Mouse (Mus musculus): ENCODE results near the gene Maml3. TPM values are rescaled to one million over a fixed set of nuclear protein-coding genes. Genes with fewer than 3 reads are reported as not detected.
A peak's percentile ranks its signal among the peaks of the same experiment; 100 is the strongest.

Maml3 gene
- polyA plus RNA-seq, 1 experiment from 2014 or later, result 5.0 TPM

DNA sequence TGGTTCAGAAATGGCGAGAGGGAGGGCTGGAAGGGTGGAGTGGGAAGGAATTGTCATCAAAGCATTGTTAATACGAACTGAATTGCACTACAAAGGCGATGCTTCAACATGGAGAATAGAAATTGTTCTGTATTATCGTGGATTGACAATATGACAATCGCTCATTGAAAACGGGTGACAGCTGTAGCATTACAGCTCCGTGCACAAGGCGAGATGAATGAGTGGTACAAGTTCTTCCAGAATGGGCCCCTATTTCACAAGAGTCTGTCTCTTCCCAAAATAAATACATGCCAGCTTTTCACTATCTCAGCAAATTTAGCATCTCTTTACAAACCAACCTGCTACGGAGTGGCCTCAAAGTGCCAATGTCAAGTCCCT is 103.4 kb downstream of the Maml3 start:
- Histone ChIP-seq H3K36me3 (ENCODE audit: control insufficient read depth, insufficient read depth) (no peaks in the 10 kb centered on the region), H3K4me2 (ENCODE audit: low read length) (no peak overlapping the region), H3K4me1 (replicated peaks; ENCODE audit: control insufficient read depth, insufficient read depth, low read length) (peaks cover 16% of the 10 kb centered on the region), H3K27me3 (replicated peaks; ENCODE audit: control insufficient read depth, insufficient read depth, low read length) (no peaks in the 10 kb centered on the region), H3K27ac (ENCODE audit: low read length) (0 out of 2 replicates have a peak overlapping the region, but pooled peaks have one; percentile 38), H3K9me3 (ENCODE audit: control insufficient read depth, low read length) (no peaks in the 10 kb centered on the region), H3K4me3 (replicated peaks; ENCODE audit: low read length) (no peak overlapping the region), H3K9ac (replicated peaks; ENCODE audit: low read depth, low read length) (no peak overlapping the region)
- 68% methylated on average over 9 of the region's 9 CpGs for WGBS
- peak; percentile 54 for ATAC-seq

DNA sequence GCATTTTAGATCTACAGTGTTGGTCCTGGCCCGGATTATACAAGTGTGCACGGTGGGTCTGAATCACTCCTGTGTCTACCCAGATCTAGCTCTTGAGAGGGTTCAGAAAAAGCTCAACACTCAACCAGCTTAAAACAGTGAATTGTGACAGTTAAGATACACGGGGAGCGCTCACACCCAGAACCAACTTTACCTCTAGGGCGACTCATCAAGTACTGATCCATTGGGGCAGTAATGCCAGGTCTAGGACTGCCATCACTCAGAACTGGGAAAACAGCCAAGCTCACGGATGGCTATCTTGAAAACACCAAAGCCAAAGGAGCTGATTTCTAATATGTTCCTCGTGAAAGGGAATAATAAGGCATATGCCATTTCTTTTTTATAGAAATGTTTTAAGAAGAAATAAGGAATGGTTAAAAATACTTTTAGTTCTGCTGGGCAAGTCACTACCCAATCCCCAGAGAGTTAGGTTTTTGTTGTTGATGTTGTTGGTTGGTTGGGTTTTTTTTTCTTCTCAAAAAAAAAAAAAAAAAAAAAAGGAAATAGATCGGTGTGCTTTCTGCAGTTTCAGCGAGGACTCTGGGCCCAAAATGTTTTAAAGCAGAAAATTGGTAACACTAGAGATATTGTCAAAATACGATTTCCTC is 103.9 kb downstream of the Maml3 start:
- H3K27ac ChIP-seq (ENCODE audit: low read length), result 0 out of 2 replicates have a peak overlapping the region, but pooled peaks have one; percentile 38
- WGBS, result 77% methylated on average over 10 of the region's 10 CpGs
- no peaks in the 10 kb centered on the region for H3K9me3 ChIP-seq (ENCODE audit: control insufficient read depth, low read length)
- peaks cover 10% of the 10 kb centered on the region; the same call in 1 of the 2 replicates for H3K4me1 ChIP-seq (replicated peaks; ENCODE audit: control insufficient read depth, insufficient read depth, low read length)
- no peak overlapping the region for H3K4me2 ChIP-seq (ENCODE audit: low read length)
- H3K27me3 ChIP-seq (replicated peaks; ENCODE audit: control insufficient read depth, insufficient read depth, low read length), result no peaks in the 10 kb centered on the region
- ATAC-seq, result no peak
- H3K4me3 ChIP-seq (replicated peaks; ENCODE audit: low read length), result no peak overlapping the region
- H3K9ac ChIP-seq (replicated peaks; ENCODE audit: low read depth, low read length), result no peak overlapping the region
- no peaks in the 10 kb centered on the region for H3K36me3 ChIP-seq (ENCODE audit: control insufficient read depth, insufficient read depth)

DNA sequence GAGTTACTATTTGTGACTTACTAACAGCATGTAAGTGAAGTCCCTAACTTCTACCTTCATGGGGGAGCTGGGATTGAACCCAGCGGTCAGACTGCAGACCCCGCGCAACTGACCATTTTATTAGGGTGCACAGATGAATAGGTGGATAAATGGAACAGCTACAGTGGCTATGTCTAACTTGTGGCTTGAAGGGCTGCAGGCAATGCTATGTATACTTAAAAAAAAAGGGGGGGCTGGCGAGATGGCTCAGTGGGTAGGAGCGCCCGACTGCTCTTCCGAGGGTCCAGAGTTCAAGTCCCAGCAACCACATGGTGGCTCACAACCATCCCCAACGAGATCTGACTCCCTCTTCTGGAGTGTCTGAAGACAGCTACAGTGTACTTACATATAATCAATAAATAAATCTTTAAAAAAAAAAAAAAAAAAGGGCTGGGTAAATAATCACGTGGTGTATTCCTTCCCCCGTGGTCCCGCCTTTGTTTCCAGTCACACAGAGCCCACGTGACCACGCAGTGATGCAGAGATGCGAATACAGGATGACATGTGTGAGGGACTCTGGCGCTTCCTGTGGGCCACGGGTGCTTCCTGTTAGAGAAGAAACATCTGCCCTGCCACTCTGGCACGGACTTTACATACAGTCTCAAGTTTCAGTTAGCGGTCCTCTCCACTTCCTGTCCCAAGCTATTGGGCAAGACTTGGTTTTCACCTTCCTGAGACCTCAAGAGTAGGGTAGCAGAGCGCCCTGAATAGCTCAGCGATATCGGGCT is 105.0 kb downstream of the Maml3 start:
- Histone ChIP-seq H3K9me3 (ENCODE audit: control insufficient read depth, low read length) (no peaks in the 10 kb centered on the region), H3K36me3 (ENCODE audit: control insufficient read depth, insufficient read depth) (no peaks in the 10 kb centered on the region), H3K4me3 (replicated peaks; ENCODE audit: low read length) (no peak overlapping the region), H3K4me2 (ENCODE audit: low read length) (no peak overlapping the region), H3K4me1 (replicated peaks; ENCODE audit: control insufficient read depth, insufficient read depth, low read length) (peaks cover 7% of the 10 kb centered on the region; the same call in 1 of the 2 replicates), H3K9ac (replicated peaks; ENCODE audit: low read depth, low read length) (no peak overlapping the region), H3K27me3 (replicated peaks; ENCODE audit: control insufficient read depth, insufficient read depth, low read length) (no peaks in the 10 kb centered on the region), H3K27ac (ENCODE audit: low read length) (no peak overlapping the region)
- ATAC-seq, result no peak
- WGBS, result 93% methylated on average over 21 of the region's 21 CpGs

DNA sequence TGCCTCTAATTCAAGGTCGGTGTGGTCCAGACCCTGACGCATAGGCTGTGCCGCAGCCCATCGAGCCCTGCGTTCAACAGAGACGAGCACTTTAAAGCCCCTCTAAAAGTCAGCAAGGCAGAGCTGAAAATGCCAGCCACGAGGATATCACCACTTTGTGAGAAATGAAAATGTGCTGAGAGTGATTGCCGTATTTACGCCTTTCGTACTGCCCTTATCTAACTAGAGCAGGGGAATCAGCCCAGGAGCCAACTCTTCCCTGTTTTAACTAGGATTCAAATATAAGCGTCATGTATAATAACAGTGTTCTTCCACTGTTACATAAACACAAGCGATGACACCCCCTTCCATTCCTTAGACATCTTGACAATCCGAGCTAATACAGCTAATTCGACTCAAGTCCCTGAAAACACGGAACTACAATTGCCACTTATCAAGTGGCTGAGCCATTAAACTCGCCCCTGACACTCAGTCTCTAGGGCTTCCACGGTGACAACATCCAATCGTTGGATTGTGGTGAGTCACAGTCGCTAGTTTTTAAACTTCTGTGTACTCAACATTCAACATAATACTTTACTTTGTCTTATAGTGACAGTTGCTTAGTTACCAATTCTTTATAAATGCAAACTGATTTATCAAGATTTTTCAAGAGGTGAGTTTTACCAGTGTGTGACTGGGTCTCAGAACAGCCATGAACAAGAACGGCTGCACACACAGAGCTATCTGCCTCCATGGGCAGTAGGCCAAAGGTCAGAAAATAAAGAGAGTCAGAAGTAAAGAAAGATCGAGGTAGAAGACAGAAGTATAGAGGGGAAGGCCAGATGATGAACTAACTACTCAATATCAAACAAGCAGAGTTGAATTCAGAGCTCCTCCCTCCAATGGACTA is 106.1 kb downstream of the Maml3 start:
- ATAC-seq, result no peak
- H3K27ac ChIP-seq (ENCODE audit: low read length), result no peak overlapping the region
- no peak overlapping the region for H3K9ac ChIP-seq (replicated peaks; ENCODE audit: low read depth, low read length)
- H3K9me3 ChIP-seq (ENCODE audit: control insufficient read depth, low read length), result no peaks in the 10 kb centered on the region
- H3K36me3 ChIP-seq (ENCODE audit: control insufficient read depth, insufficient read depth), result no peaks in the 10 kb centered on the region
- no peak overlapping the region for H3K4me2 ChIP-seq (ENCODE audit: low read length)
- no peak overlapping the region for H3K4me3 ChIP-seq (replicated peaks; ENCODE audit: low read length)
- WGBS, result 70% methylated on average over 21 of the region's 21 CpGs
- no peaks in the 10 kb centered on the region for H3K27me3 ChIP-seq (replicated peaks; ENCODE audit: control insufficient read depth, insufficient read depth, low read length)
- peaks cover 7% of the 10 kb centered on the region; the same call in 1 of the 2 replicates for H3K4me1 ChIP-seq (replicated peaks; ENCODE audit: control insufficient read depth, insufficient read depth, low read length)

DNA sequence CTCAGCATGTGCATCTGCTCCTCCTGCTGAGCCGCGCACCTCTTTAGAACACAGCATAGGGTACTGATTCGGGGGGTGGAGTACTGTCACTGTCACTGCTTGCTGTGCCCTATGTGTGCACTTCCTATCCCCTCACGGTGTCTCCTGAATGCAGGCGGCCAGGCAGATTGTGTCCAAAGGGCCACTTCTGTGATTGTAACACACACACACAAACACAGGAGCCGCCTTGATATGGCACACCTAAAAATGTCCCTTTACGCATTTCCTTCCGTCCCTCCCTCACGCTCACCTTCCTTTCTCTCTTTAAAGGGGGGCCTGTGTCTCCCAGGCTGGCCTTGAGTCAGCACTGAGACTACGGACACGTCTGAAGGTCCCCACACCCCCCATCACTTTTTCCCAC is 107.3 kb downstream of the Maml3 start:
- ATAC-seq, result no peak
- Histone ChIP-seq H3K4me1 (replicated peaks; ENCODE audit: control insufficient read depth, insufficient read depth, low read length) (peaks cover 7% of the 10 kb centered on the region; the same call in 1 of the 2 replicates), H3K27ac (ENCODE audit: low read length) (no peak overlapping the region), H3K36me3 (ENCODE audit: control insufficient read depth, insufficient read depth) (no peaks in the 10 kb centered on the region), H3K9ac (replicated peaks; ENCODE audit: low read depth, low read length) (no peak overlapping the region), H3K4me3 (replicated peaks; ENCODE audit: low read length) (no peak overlapping the region), H3K4me2 (ENCODE audit: low read length) (no peak overlapping the region), H3K27me3 (replicated peaks; ENCODE audit: control insufficient read depth, insufficient read depth, low read length) (no peaks in the 10 kb centered on the region), H3K9me3 (ENCODE audit: control insufficient read depth, low read length) (no peaks in the 10 kb centered on the region)
- 84% methylated on average over 11 of the region's 11 CpGs for WGBS

DNA sequence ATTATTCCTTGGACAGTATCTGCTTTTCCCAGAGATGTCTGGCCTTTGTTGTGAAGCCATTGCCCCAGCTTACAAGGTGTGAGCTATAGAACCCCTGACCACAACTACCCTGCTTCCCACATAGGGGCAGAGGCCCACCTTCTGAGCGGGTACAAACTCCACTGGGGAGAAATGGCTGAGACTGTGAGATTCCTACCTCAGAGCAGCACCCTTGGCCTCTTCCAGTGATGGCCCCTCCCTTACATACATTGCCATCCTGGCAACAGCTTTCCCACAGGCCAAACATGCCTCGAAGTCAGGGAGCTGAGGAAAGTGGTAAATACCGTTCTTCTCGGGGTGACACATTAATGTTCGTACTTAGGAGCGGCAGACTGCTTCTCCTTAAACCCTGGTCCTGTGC is 118.4 kb downstream of the Maml3 start:
- WGBS, result 74% methylated on average over 6 of the region's 6 CpGs
- 0 out of 2 replicates have a peak, but pooled peaks have one; percentile 20 for ATAC-seq

DNA sequence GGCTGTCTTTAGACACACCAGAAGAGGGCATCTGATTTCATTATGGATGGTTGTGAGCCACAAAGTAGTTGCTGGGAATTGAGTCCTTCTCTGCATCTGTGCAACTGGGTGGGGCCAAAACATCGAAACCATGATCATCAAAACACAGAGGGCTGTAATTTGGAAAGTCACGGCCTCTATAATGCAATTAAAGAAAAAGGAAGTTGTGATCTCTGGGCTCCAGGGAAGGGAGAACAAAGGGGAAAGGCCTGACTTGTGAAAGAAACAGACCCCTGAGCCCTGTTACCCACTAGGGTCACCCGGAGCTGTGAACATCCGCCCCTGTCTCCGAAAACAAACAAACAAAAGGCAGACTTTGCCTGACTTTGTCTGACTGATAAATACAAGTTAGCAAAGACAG is 123.4 kb downstream of the Maml3 start:
- no peak overlapping the region for H3K4me2 ChIP-seq (ENCODE audit: low read length)
- ATAC-seq, result no peak
- no peak overlapping the region for H3K9ac ChIP-seq (replicated peaks; ENCODE audit: low read depth, low read length)
- no peak overlapping the region for H3K27ac ChIP-seq (ENCODE audit: low read length)
- no peaks in the 10 kb centered on the region for H3K9me3 ChIP-seq (ENCODE audit: control insufficient read depth, low read length)
- no peaks in the 10 kb centered on the region for H3K36me3 ChIP-seq (ENCODE audit: control insufficient read depth, insufficient read depth)
- 80% methylated on average over 5 of the region's 5 CpGs for WGBS
- 0 out of 2 replicates have a peak, but pooled peaks cover under 1% of the 10 kb centered on the region for H3K4me1 ChIP-seq (replicated peaks; ENCODE audit: control insufficient read depth, insufficient read depth, low read length)
- H3K27me3 ChIP-seq (replicated peaks; ENCODE audit: control insufficient read depth, insufficient read depth, low read length), result no peaks in the 10 kb centered on the region
- no peak overlapping the region for H3K4me3 ChIP-seq (replicated peaks; ENCODE audit: low read length)

More for the DNA sequence above, 118.4 kb downstream of the Maml3 start:
- no peaks in the 10 kb centered on the region for H3K27me3 ChIP-seq (replicated peaks; ENCODE audit: control insufficient read depth, insufficient read depth, low read length)
- H3K9ac ChIP-seq (replicated peaks; ENCODE audit: low read depth, low read length), result no peak overlapping the region
- no peak overlapping the region for H3K27ac ChIP-seq (ENCODE audit: low read length)
- H3K36me3 ChIP-seq (ENCODE audit: control insufficient read depth, insufficient read depth), result no peaks in the 10 kb centered on the region
- 0 out of 2 replicates have a peak, but pooled peaks cover 2% of the 10 kb centered on the region for H3K4me1 ChIP-seq (replicated peaks; ENCODE audit: control insufficient read depth, insufficient read depth, low read length)
- no peaks in the 10 kb centered on the region for H3K9me3 ChIP-seq (ENCODE audit: control insufficient read depth, low read length)
- no peak overlapping the region for H3K4me2 ChIP-seq (ENCODE audit: low read length)
- no peak overlapping the region for H3K4me3 ChIP-seq (replicated peaks; ENCODE audit: low read length)

DNA sequence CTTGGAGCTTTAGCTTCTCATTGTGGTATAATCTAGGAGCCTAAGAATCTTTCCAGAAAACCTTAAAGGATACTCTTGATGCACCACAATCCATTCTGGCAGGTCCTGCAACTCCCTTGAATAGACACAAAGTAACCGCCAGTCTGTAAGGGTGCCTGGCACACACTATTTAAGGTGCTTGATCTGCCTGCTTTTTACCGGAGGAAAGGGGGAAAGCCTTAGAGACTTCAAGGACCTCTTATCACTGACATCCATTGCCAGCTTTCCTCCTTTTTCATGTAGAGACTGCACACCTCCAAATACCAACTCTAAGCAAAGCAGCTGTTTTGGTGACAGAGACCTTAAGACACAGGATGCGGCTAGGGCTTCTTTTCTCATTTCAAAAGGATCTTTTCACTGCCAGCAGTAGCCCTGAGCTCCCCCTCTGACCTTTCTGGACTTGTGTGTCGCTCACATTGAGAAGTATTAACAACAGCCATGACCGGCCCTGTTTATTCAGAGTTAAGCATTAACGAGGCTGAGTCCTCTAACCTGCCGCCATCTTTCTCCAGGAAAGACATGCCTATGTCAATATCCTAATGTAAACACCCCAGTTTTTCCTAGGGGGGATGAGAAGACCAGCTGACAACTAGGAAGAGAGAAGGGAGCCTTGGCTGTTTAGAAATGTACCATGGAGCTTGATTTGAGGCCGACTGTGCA is 127.1 kb downstream of the Maml3 start:
- H3K4me3 ChIP-seq (replicated peaks; ENCODE audit: low read length), result no peak overlapping the region
- H3K4me2 ChIP-seq (ENCODE audit: low read length), result no peak overlapping the region
- H3K27ac ChIP-seq (ENCODE audit: low read length), result no peak overlapping the region
- H3K9ac ChIP-seq (replicated peaks; ENCODE audit: low read depth, low read length), result no peak overlapping the region
- no peaks in the 10 kb centered on the region for H3K4me1 ChIP-seq (replicated peaks; ENCODE audit: control insufficient read depth, insufficient read depth, low read length)
- no peaks in the 10 kb centered on the region for H3K9me3 ChIP-seq (ENCODE audit: control insufficient read depth, low read length)
- H3K36me3 ChIP-seq (ENCODE audit: control insufficient read depth, insufficient read depth), result no peaks in the 10 kb centered on the region
- no peak for ATAC-seq
- WGBS, result 53% methylated on average over 8 of the region's 8 CpGs
- no peaks in the 10 kb centered on the region for H3K27me3 ChIP-seq (replicated peaks; ENCODE audit: control insufficient read depth, insufficient read depth, low read length)
